Mouse (Mus musculus) C2C12 (cell line): ENCODE data around the gene Nufip2.

Experiments
- CTCF ChIP-seq: IDR thresholded peaks from one replicate; pipeline ENCODE4 v1.5.1; 2011; ENCODE audit not compliant: control insufficient read depth, insufficient read depth, insufficient read length
- USF1 ChIP-seq: IDR thresholded peaks from one replicate; pipeline ENCODE4 v1.6.1; 2011; ENCODE audit warnings: low read depth, mild to moderate bottlenecking, control low read depth, moderate library complexity

GRCm38 (mm10) chr11:77685383-77686265 is at the start of gene Nufip2:
- TF ChIP-seq CTCF: no peak
- TF ChIP-seq USF1: no peak
